Mouse (Mus musculus) splenic B cell, adult 2 months (primary cell): Measurements from ENCODE around the gene Ank2.

Source experiments
- DNase-seq: peaks from one replicate; pipeline ENCODE4 v3.0.0-alpha.2; 2011; ENCODE audit warnings: low read depth, low spot score
- H3K27me3 ChIP-seq: 2 replicates; pipeline ENCODE4 v1.6.1; 2012; ENCODE audit warnings: mild to moderate bottlenecking, low read length, moderate library complexity, mixed read lengths; ENCODE audit not compliant: control insufficient read depth, poor library complexity, insufficient read depth, severe bottlenecking
- H3K36me3 ChIP-seq: 2 replicates; pipeline ENCODE4 v1.6.1; 2012; ENCODE audit warnings: mild to moderate bottlenecking, low read length, moderate library complexity, mixed read lengths; ENCODE audit not compliant: control insufficient read depth, poor library complexity, insufficient read depth, severe bottlenecking

Ank2 gene

DNA sequence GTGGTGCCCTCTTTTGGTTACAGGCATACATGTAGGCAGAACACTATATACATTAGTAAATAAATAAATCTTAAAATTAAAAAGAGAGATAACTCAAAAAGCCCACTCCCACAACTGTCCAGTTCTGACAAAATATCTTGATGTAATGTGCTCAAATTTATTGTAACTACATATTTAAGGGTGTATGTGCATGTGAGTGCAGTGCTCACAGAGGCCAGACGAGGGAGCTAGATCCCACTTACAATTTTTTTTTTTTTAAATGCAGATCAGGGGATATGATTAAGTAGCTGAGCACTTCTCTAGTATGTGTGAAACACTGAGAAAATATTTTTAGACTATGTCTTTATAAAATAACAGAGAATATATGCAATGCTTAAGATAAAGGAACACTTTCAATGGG is 127.4 kb downstream of the Ank2 start:
- Histone ChIP-seq H3K36me3 (no peaks in the 10 kb centered on the region), H3K27me3 (no peaks in the 10 kb centered on the region)
- no peak for DNase-seq

DNA sequence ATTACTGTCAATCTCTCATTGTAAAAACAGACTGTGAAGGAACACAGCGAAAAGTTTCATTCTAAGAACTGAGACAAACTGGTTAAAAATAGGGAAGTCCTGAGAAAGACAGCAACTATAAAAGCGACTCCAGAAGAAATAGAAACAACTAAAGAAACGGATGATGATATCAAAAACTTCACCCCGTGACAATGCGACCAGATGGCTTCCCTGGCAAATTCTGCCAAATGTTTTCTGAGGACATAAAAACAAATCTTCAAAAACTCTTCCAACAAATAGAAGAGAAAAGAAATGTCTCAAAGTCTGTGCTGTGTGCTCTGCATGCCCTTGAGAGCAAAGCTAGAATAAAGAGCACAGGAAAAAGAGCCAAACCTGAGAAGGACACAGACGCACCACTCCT is 129.6 kb downstream of the Ank2 start:
- no peaks in the 10 kb centered on the region for H3K27me3 ChIP-seq
- H3K36me3 ChIP-seq = no peaks in the 10 kb centered on the region
- DNase-seq = no peak

- no peaks in the 10 kb centered on the region for H3K27me3 ChIP-seq
- no peak for DNase-seq
- H3K36me3 ChIP-seq = no peaks in the 10 kb centered on the region
Measured at GRCm38 (mm10) chr3:127367450-127367849, 131.7 kb downstream of the Ank2 start.

GRCm38 (mm10) chr3:127363512-127363911 is 135.6 kb downstream of the Ank2 start:
- H3K36me3 ChIP-seq = no peaks in the 10 kb centered on the region
- no peak for DNase-seq
- no peaks in the 10 kb centered on the region for H3K27me3 ChIP-seq

DNA sequence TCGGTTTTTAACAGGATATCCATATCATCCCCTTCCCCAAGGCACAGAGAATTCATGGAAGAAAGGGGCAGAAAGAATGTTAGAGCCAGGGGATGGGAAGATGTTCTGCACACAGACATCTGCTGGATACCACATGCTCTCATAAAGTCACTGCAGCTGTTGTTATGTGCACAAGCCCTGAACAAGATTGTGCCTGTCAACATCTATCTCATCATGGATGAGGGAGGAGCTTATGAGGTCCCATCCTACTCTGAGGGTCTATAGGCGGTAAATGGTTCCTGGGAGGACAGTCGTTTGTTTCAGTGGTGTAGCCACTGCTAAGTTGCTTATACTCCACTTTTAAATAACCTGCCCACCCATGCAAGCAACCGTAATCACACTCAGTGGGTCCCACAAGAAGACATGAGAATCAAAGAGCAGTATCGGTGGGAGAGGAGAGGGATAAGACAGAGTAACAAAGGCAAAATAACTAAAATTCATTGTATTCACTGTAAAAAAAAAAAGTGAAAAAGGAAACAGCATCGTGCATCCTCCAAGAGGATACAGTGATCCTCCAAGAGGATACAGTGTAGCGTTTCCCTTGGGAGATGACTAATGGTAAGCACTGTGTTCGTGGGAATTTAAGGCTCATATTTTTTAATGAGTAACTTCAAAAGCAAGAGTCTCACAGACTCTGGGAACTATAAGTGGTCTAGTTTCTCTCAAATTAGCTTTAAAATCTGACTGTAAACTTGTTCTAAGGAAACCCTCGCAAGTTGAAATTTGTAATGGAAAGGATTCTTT is 136.3 kb downstream of the Ank2 start:
- DNase-seq = no peak
- Histone ChIP-seq H3K27me3 (no peaks in the 10 kb centered on the region), H3K36me3 (no peaks in the 10 kb centered on the region)

- no peak for DNase-seq
- Histone ChIP-seq H3K27me3 (no peaks in the 10 kb centered on the region), H3K36me3 (no peaks in the 10 kb centered on the region)
Measured at GRCm38 (mm10) chr3:127361846-127362245, 137.3 kb downstream of the Ank2 start.

DNA sequence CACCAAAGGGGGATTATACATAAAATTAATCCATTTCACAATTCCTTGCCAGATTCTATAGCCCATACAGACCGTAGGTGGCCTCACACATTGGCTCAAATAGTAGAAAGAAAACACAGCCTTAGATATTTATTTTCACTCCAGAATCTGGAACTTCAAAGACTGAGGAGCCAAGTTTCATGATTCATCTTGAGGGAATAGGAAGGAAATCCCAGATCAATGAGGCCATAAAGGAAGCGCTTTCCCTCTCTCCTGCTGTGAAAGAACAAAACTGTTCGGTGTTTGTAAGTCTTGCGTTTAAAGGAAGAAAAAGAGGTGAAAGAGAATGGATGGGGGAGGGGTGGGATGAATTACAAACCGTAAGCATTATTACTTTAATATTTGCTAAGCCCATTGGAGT is 137.8 kb downstream of the Ank2 start:
- H3K36me3 ChIP-seq = no peaks in the 10 kb centered on the region
- DNase-seq = no peak
- H3K27me3 ChIP-seq = no peaks in the 10 kb centered on the region

DNA sequence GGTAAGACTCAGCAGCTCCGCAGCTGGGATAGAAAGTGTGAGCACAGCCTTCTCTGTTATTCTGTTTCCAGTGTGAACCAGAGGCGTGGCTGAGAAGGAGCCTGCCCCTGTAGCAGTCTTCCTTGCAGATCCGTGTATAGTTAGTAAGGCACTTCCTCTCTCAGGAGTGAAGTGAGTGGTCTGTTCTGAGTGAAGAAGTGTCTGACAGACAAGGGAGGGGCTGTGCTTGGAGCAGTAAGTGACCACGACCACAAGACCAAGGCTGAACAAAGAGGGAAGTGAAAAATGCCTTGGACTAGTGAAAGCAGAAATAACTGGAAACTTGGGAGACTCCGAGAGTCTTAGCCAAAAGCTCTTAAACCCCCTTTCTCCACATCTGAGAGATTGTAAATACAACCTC is 143.9 kb downstream of the Ank2 start:
- peak; percentile 0 for DNase-seq

GRCm38 (mm10) chr3:127350602-127351362 is 148.4 kb downstream of the Ank2 start:
- DNase-seq = no peak
- Histone ChIP-seq H3K27me3 (no peaks in the 10 kb centered on the region), H3K36me3 (no peaks in the 10 kb centered on the region)

More for the DNA sequence above, 143.9 kb downstream of the Ank2 start:
- no peaks in the 10 kb centered on the region for H3K27me3 ChIP-seq
- no peaks in the 10 kb centered on the region for H3K36me3 ChIP-seq

DNA sequence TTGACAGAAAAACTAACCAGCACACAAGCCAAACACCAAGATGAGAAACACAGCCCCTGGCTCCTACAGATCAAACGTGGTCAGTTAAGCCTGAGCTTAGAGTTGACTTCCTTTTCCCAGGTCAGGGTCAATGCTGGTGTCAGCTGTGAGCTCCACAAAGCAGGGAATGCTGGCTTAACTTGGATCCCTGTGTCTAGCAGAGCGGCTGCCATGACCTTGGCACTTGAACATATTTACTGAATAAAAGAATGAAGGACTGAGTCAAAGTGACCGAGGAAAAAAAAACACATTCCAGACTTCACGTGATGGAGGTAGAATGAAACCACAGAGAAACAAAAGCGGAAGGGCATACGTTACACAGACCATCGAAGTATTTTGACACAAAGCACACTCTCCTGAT is 150.2 kb downstream of the Ank2 start:
- Histone ChIP-seq H3K27me3 (no peaks in the 10 kb centered on the region), H3K36me3 (no peaks in the 10 kb centered on the region)
- no peak for DNase-seq

DNA sequence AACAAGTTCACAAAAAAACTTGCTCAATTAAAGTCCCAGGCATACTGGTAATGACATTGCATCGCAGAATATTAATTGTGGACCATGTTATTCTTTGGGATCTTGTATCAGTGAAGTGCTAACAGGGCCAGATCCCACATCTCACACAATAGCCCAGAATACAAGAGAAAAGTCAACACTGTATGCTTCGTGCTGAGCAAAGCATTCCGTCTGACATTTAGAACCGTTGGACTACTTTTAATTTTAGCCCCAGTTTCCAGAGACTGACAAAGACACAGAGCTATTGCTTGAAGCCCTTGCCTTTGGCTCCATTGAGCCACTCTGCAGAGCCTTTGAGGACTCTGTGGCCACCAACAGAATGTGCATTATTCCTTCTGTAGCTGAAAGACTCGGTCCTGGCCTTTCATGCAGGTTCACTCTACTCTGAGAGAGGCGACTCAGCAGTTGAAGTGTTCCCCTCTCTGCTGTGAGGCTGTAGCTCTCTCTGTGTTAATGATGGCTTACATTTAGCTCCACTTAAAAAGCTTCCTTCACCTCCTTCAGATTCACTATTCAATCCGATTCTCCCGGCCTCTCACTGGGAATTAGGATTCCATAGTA is 153.2 kb downstream of the Ank2 start:
- Histone ChIP-seq H3K36me3 (no peaks in the 10 kb centered on the region), H3K27me3 (no peaks in the 10 kb centered on the region)
- DNase-seq = no peak

GRCm38 (mm10) chr3:127341300-127341699 is 157.8 kb downstream of the Ank2 start:
- no peaks in the 10 kb centered on the region for H3K27me3 ChIP-seq

DNA sequence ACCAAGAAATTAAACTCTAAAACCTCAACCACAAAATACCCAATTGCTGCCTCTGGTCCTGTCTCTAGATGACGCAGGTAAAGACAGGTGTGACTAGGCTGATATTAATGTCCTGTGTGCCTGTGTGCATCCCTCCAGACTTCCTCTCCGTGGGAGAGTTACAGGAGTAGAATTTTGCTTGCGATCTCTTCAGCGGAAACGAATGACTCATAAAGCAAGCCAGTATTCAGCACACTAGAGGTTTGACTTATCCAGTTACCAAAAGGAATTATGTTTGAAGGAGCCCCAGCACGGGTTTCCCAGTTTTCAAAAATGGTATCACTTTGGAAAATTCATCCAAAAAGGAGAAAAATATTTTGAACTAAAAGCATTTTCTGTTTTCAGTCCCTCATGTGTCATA is 164.3 kb downstream of the Ank2 start:
- Histone ChIP-seq H3K27me3 (no peaks in the 10 kb centered on the region), H3K36me3 (no peaks in the 10 kb centered on the region)
- no peak for DNase-seq

More at GRCm38 (mm10) chr3:127341300-127341699, 157.8 kb downstream of the Ank2 start:
- no peaks in the 10 kb centered on the region for H3K36me3 ChIP-seq
- no peak for DNase-seq

- no peak for DNase-seq
- H3K36me3 ChIP-seq = no peaks in the 10 kb centered on the region
- H3K27me3 ChIP-seq = no peaks in the 10 kb centered on the region
Measured at GRCm38 (mm10) chr3:127331562-127331961, 167.6 kb downstream of the Ank2 start.

DNA sequence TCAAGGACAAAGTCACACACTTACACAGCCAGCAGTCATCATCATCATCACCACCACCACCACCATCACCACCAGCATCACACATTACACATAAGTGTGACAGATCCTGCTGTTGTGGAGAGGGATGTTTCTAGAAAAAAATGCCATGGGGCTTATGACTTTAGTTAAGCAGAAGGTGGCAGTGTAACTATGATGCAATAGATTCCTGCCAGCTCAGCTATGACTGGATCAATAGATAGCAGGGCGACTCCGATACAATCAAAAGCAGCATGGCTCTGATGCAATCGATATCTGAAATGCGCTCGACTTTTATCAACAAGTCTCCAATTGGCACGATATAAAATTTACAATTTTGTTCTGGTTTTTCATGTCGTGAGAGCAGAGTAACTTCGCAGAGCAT is 172.8 kb downstream of the Ank2 start:
- no peak for DNase-seq
- Histone ChIP-seq H3K36me3 (no peaks in the 10 kb centered on the region), H3K27me3 (no peaks in the 10 kb centered on the region)
